Mouse (Mus musculus) kidney, embryonic 16.5 days (tissue): Measurements from ENCODE around the gene 5330417C22Rik. TPM values are rescaled to one million over a fixed set of nuclear protein-coding genes. Genes with fewer than 3 reads are reported as not detected.
A peak's percentile ranks its signal among the peaks of the same experiment; 100 is the strongest.

Source experiments
- ATAC-seq: fragments of 200-750 bp; cut with Nextera tagmentation; 2 replicates; pipeline ENCODE4 v1.8.0; 2017; ENCODE audit warnings: moderate TSS enrichment; ENCODE audit not compliant: low FRiP score, low TSS enrichment
- H3K27ac ChIP-seq: fragments of 300-500 bp; sonication (generic); 2 replicates; pipeline ENCODE4 v1.5.1; 2014; ENCODE audit warnings: low read length
- H3K27me3 ChIP-seq: fragments of 300-500 bp; sonication (generic); 2 replicates; pipeline ENCODE4 v1.6.1; 2014; ENCODE audit warnings: low read length, control low read depth, mixed read lengths; ENCODE audit not compliant: insufficient read depth
- H3K36me3 ChIP-seq: fragments of 300-500 bp; sonication (generic); 2 replicates; pipeline ENCODE4 v1.6.1; 2014; ENCODE audit warnings: low read length, control low read depth, mixed read lengths; ENCODE audit not compliant: insufficient read depth
- H3K4me1 ChIP-seq: fragments of 300-500 bp; sonication (generic); 2 replicates; pipeline ENCODE4 v1.6.1; 2014; ENCODE audit warnings: low read length, control low read depth, mixed read lengths; ENCODE audit not compliant: insufficient read depth
- H3K4me2 ChIP-seq: fragments of 300-500 bp; sonication (generic); replicated peaks from 2 replicates; pipeline ENCODE4 v1.6.1; 2014; ENCODE audit warnings: low read depth, low read length
- H3K4me3 ChIP-seq: fragments of 300-500 bp; sonication (generic); 2 replicates; pipeline ENCODE4 v1.5.1; 2014; ENCODE audit warnings: mild to moderate bottlenecking, low read length
- H3K9ac ChIP-seq: fragments of 300-500 bp; sonication (generic); replicated peaks from 2 replicates; pipeline ENCODE4 v1.6.1; 2014; ENCODE audit warnings: low read length
- H3K9me3 ChIP-seq: fragments of 300-500 bp; sonication (generic); 2 replicates; pipeline ENCODE4 v1.6.1; 2016; ENCODE audit warnings: low read length, control low read depth
- WGBS: fragments of 180-500 bp; shearing (Covaris S2); extraction: QIAGEN DNeasy Blood & Tissue Kit; methylation state at CpG from one replicate; pipeline ENCODE4 v1.1.7; 2014; 5-methylcytosine and 5-hydroxymethylcytosine counted together
- polyA plus RNA-seq: library from polyadenylated mRNA; unstranded; fragments of >200 nt; fragmentation: Nextera tagmentation; extraction: Ambion mirVana; gene quantifications from 2 replicates; pipeline ENCODE4 v1.2.1, GENCODE M21; 2015

Gene 5330417C22Rik
- polyA plus RNA-seq, 1 experiment from 2014 or later: 1.4 TPM

DNA sequence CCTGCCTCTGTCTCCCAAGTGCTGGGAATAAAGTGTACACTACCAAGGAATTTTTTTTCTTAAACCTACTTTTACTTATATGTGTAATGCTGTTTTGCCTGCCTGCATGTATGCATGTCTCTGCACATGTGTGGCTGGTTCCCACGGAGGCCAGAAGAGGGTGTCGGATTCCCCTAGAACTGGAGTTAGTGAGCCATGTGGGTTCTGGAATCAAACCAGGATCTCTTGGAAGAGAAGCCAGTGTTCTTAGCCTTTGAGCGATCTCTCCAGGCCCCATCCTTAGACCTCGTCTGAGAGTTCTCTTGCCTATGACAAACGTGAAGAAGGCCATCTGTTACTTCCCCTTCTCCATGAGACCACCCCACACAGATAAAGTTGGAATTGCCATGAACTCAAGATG lies 60.8 kb downstream of the 5330417C22Rik start:
- no peaks in the 10 kb centered on the region for H3K9me3 ChIP-seq
- H3K36me3 ChIP-seq: no peaks in the 10 kb centered on the region
- no peak for ATAC-seq
- H3K4me1 ChIP-seq: no peaks in the 10 kb centered on the region
- H3K9ac ChIP-seq: no peak overlapping the region
- H3K27ac ChIP-seq: no peak overlapping the region
- H3K27me3 ChIP-seq: no peaks in the 10 kb centered on the region
- no peak overlapping the region for H3K4me2 ChIP-seq
- no peak overlapping the region for H3K4me3 ChIP-seq
- 56% methylated on average over 5 of the region's 5 CpGs for WGBS

DNA sequence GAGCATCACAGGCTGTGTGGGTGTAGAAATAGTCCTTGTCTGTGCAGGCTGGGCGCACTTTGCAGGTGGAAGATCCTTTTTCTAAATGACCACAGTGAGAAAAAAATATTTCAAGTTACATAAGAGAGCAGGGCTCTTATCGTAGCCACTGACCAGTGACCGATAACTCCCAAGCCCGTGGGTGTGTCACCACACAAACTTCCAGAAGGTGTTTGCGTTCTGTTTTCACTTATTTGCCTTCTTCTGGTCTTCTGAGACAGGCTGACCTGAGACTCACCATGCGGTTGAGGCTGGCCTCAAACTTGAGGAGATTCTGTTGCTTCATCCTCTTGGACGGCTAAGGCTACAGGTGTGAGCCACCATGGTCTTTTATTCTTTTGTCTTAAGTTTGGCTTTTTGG lies 61.4 kb downstream of the 5330417C22Rik start:
- no peak overlapping the region for H3K27ac ChIP-seq
- no peaks in the 10 kb centered on the region for H3K27me3 ChIP-seq
- H3K4me3 ChIP-seq: no peak overlapping the region
- H3K9me3 ChIP-seq: no peaks in the 10 kb centered on the region
- H3K4me2 ChIP-seq: no peak overlapping the region
- H3K9ac ChIP-seq: no peak overlapping the region
- no peak for ATAC-seq
- no peaks in the 10 kb centered on the region for H3K36me3 ChIP-seq
- H3K4me1 ChIP-seq: no peaks in the 10 kb centered on the region
- WGBS: 88% methylated on average over 7 of the region's 7 CpGs

DNA sequence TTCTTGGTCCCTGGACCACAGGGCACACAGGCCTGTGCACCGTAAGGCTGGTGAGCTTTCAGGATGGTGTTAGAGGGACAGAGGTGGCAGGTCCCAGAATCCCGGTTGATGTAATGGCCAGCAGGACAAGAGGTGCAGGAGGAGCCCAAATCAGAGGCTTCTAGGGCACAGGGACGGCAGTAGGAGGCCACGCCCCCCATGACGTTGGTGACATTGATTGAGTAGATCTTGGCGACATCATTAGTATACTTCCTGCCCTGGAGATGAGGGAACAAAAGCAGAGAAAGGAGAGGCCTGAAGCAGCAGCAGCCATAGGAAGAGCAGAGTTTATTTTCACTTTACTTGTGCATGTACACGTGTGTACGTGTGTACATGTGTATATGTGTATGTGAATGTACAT lies 68.6 kb downstream of the 5330417C22Rik start:
- WGBS: 55% methylated on average over 8 of the region's 8 CpGs

DNA sequence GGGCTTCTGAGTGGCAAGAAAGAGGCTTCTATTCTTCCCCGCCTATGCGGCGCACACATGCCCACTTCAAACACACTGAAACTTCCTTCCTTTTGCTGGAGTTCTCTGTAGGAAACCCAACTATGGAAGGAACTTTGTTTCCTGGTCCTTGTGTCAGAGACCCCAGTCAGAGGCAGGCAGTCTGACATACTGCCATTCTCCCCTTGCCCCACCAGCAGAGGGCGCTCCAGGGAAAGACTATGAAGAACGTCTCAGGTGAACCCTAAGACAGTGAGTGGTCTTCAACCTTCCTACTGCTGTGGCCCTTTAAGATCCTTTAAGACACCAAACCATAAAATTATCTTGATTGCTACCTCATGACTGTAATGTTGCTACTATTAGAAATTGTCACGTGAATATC lies 69.9 kb downstream of the 5330417C22Rik start:
- Histone ChIP-seq H3K4me2 (no peak overlapping the region), H3K9ac (no peak overlapping the region), H3K4me3 (no peak overlapping the region), H3K36me3 (no peaks in the 10 kb centered on the region), H3K9me3 (no peaks in the 10 kb centered on the region), H3K4me1 (0 out of 2 replicates have a peak, but pooled peaks cover 4% of the 10 kb centered on the region), H3K27me3 (no peaks in the 10 kb centered on the region), H3K27ac (no peak overlapping the region)
- whole genome bisulfite sequencing: 91% methylated on average over 6 of the region's 6 CpGs
- no peak for ATAC-seq

More for the DNA sequence above, 68.6 kb downstream of the 5330417C22Rik start:
- Histone ChIP-seq H3K36me3 (no peaks in the 10 kb centered on the region), H3K9me3 (no peaks in the 10 kb centered on the region), H3K4me1 (0 out of 2 replicates have a peak, but pooled peaks cover 4% of the 10 kb centered on the region), H3K27ac (no peak overlapping the region), H3K27me3 (no peaks in the 10 kb centered on the region), H3K4me3 (no peak overlapping the region), H3K4me2 (no peak overlapping the region), H3K9ac (no peak overlapping the region)
- ATAC-seq: no peak

DNA sequence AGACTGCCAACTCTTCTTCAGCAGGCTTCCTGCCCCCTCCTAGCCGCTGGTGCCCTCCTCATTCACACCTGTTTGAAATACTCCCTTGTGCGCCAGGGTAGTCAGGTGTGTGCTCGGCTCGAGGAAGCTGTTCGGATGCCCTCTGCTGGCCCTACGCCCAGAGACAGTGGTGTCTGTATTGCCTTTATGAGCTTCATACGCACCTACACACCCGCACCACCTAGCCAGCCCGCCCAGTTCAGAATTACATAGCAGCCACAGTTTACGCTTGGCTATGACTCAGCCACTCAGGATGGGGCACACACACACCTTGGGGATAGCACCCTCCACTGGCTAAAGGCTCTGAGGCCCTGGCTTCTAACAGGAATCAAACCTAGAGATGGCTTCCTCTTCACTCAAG lies 77.5 kb downstream of the 5330417C22Rik start:
- Histone ChIP-seq H3K4me3 (no peak overlapping the region), H3K4me1 (no peaks in the 10 kb centered on the region), H3K9ac (0 out of 2 replicates have a peak overlapping the region, but pooled peaks have one; percentile 27), H3K36me3 (no peaks in the 10 kb centered on the region), H3K9me3 (no peaks in the 10 kb centered on the region), H3K4me2 (peak overlapping the region; percentile 28), H3K27ac (no peak overlapping the region), H3K27me3 (no peaks in the 10 kb centered on the region)
- peak; percentile 75 for ATAC-seq
- WGBS: 33% methylated on average over 10 of the region's 10 CpGs

DNA sequence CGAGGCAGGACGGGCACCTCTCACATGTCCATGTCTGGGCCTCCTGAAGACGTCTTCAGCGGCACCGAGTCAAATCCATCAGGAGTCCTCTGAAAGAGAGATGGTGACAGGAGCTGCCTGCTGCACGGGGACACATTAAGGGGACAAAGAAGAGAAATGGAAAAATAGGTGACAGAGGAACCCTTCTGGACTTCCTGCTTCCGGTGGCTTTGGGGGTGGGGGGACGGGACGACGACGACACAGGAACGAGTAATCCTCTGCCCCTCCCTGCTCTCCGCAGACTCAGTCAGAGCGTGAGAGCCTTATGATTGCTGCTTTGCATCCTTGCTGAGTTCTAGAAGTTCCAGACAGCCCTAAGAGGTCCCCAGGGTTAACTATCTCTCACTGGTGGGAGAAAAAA lies 78.0 kb downstream of the 5330417C22Rik start:
- H3K9ac ChIP-seq: no peak overlapping the region; the same call in 1 of the 2 replicates
- no peak overlapping the region for H3K27ac ChIP-seq
- H3K27me3 ChIP-seq: no peaks in the 10 kb centered on the region
- WGBS: 62% methylated on average over 14 of the region's 14 CpGs
- no peaks in the 10 kb centered on the region for H3K36me3 ChIP-seq
- no peaks in the 10 kb centered on the region for H3K9me3 ChIP-seq
- H3K4me3 ChIP-seq: no peak overlapping the region
- no peaks in the 10 kb centered on the region for H3K4me1 ChIP-seq
- ATAC-seq: no peak
- H3K4me2 ChIP-seq: peak overlapping the region; percentile 28

DNA sequence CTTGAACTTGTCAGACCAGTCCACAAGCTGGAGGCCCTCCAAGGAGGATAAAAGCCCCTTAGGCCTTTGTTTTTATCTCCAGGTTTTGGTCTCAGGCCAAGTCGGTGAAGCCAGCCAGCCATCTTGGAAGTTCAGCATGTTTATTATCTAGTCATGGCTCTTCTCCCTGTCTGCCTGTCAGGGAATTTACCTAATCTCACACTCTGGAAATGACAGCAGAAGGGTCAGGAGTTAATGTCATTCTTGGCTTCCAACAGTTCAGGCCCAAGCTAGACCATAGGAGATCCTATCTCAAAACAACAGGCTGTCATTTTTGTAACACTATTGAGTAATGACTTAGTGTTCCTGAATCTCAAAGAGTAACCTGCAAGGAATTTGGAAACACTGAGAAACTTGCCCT lies 82.2 kb downstream of the 5330417C22Rik start:
- WGBS: 54% methylated on average over 1 of the region's 1 CpGs
- ATAC-seq: no peak
- H3K27ac ChIP-seq: no peak overlapping the region
- no peaks in the 10 kb centered on the region for H3K36me3 ChIP-seq
- H3K27me3 ChIP-seq: no peaks in the 10 kb centered on the region
- H3K4me2 ChIP-seq: no peak overlapping the region
- no peak overlapping the region for H3K4me3 ChIP-seq
- no peak overlapping the region for H3K9ac ChIP-seq
- H3K9me3 ChIP-seq: no peaks in the 10 kb centered on the region
- H3K4me1 ChIP-seq: no peaks in the 10 kb centered on the region

DNA sequence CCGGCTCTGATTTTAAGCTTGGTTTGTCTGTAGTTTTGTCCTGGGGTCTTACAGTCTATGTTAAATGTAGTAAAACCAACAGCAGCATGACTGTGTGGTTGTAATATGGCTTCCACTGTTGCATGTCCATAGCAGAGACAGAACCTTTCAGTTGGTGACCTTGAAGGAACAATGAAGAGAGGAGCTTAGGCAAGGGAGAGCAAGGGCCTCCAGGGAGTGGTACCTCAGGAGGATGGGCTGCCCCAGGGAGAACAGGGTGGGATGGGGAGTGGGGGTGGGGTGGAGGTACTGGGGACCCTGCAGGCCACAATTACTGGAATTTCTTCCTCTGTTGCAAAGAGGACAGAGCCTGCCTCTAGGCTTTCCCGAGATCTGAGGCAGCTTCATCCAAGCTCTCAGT lies 84.4 kb downstream of the 5330417C22Rik start:
- H3K9ac ChIP-seq: no peak overlapping the region
- no peaks in the 10 kb centered on the region for H3K4me1 ChIP-seq
- H3K4me2 ChIP-seq: no peak overlapping the region
- no peak for ATAC-seq
- H3K27me3 ChIP-seq: no peaks in the 10 kb centered on the region
- no peak overlapping the region for H3K27ac ChIP-seq
- 79% methylated on average over 2 of the region's 2 CpGs for WGBS
- no peak overlapping the region for H3K4me3 ChIP-seq
- no peaks in the 10 kb centered on the region for H3K9me3 ChIP-seq
- H3K36me3 ChIP-seq: no peaks in the 10 kb centered on the region

DNA sequence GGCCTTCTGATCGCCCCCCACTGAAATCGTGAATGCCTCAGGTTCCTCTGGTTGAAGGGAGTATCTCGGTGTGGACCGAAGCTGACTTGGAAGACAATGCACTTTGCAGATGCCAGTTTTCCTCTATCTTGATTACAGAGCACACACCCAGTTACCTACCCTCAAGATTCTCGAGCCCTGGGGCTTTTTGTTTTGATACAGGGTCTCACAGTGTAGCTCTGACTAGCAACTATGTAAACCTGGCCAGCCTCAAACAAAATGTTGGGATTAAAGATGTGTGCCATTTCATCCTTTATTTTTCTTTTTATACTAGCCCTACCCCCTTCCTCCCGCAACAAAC lies 91.0 kb downstream of the 5330417C22Rik start:
- Histone ChIP-seq H3K4me1 (peaks cover 19% of the 10 kb centered on the region), H3K9me3 (no peaks in the 10 kb centered on the region), H3K36me3 (0 out of 2 replicates have a peak, but pooled peaks cover 2% of the 10 kb centered on the region), H3K4me3 (peak overlapping the region; percentile 75), H3K27ac (peak overlapping the region; percentile 85), H3K9ac (peak overlapping the region; percentile 81), H3K27me3 (no peaks in the 10 kb centered on the region), H3K4me2 (peak overlapping the region; percentile 79)
- no peak for ATAC-seq
- 13% methylated on average over 6 of the region's 6 CpGs for WGBS

DNA sequence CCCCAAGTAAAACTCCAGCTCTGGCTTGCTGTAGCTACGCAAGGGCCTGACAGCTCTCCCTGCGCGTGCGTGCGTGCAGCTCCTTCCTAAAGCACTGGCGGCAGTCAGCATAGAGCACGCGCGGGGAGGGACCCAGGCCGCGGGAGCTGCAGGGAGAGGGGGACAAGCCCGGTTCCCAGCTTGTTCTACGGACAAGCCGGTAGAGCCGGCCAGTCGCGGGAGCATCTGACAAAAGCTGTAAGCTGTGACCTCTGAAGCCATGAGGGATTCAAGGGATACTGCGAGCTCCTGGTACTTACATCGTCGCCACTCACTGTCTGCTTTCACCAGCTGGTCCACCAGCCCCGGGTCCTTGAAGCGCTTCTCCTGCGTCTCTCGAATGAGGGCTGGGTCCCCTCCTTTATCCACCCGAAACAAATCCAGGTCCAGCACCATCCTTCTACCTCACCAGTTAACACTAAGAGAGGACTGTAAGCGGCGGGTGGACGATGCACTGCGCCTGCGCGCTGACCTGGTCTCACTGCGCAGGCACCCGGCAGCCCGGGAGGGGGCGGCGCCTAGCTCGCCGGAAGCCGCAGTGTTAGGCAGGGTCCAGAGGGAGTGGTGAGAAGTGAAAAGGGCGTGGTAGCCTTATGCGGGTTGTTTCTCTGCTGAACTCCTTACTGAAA lies 91.5 kb downstream of the 5330417C22Rik start, which contains the start of gene Sars:
Sars (minus strand) TSS at position 512 of the 668 bp plus-strand sequence.
- WGBS: under 1% methylated on average over 41 of the region's 41 CpGs
- H3K9ac ChIP-seq: peak within 1 kb of the TSS; percentile 81
- H3K27me3 ChIP-seq: no peaks in the 10 kb centered on the region
- ATAC-seq: peak; percentile 99
- peaks cover 19% of the 10 kb centered on the region for H3K4me1 ChIP-seq
- H3K4me3 ChIP-seq: peak within 1 kb of the TSS; percentile 75
- peak within 1 kb of the TSS; percentile 85 for H3K27ac ChIP-seq
- no peaks in the 10 kb centered on the region for H3K9me3 ChIP-seq
- H3K36me3 ChIP-seq: 0 out of 2 replicates have a peak, but pooled peaks cover 2% of the 10 kb centered on the region
- H3K4me2 ChIP-seq: peak within 1 kb of the TSS; percentile 79
